Mouse (Mus musculus) forelimb bud, embryonic 11.5 days (tissue): ENCODE measurements around the gene Fubp1.

Experiments used
- DNase-seq: peaks from one replicate; pipeline ENCODE4 v3.0.0-alpha.2; 2012; ENCODE audit warnings: low read depth, low spot score

Fubp1 gene

GRCm38 (mm10) chr3:152275008-152275407 is 64.8 kb downstream of the Fubp1 start:
- DNase-seq, result no peak

- DNase-seq, result no peak
These were observed 66.7 kb downstream of the Fubp1 start for GRCm38 (mm10) chr3:152276935-152277334.

- no peak for DNase-seq
These were observed 67.7 kb downstream of the Fubp1 start for GRCm38 (mm10) chr3:152277912-152278311.

- no peak for DNase-seq
These were observed 68.2 kb downstream of the Fubp1 start for GRCm38 (mm10) chr3:152278431-152278830.

GRCm38 (mm10) chr3:152282126-152282525 is 71.9 kb downstream of the Fubp1 start:
- DNase-seq, result no peak

- no peak for DNase-seq
These were observed 74.1 kb downstream of the Fubp1 start for GRCm38 (mm10) chr3:152284306-152284705.

GRCm38 (mm10) chr3:152284759-152285158 is 74.5 kb downstream of the Fubp1 start:
- no peak for DNase-seq
